Mouse (Mus musculus) thymus, postnatal 4 days (tissue): ENCODE results near the gene Pcsk5.

ENCODE experiments used
- DNase-seq: peaks from one replicate; pipeline ENCODE4 v3.0.0; 2021

Gene Pcsk5

GRCm38 (mm10) chr19:17837471-17837859, at the start of gene Pcsk5:
Gene Pcsk5 (minus strand): TSS chr19:17837632.
- DNase-seq: peak; percentile 23

GRCm38 (mm10) chr19:17875804-17876203, 38.4 kb upstream of the Pcsk5 start:
- DNase-seq: no peak

- no peak for DNase-seq
Measured at GRCm38 (mm10) chr19:17874388-17874787, 37.0 kb upstream of the Pcsk5 start.

- DNase-seq: no peak
Measured at GRCm38 (mm10) chr19:17873755-17874154, 36.3 kb upstream of the Pcsk5 start.

GRCm38 (mm10) chr19:17866317-17866891, 29.0 kb upstream of the Pcsk5 start:
- DNase-seq: no peak

- DNase-seq: no peak
Measured at GRCm38 (mm10) chr19:17860351-17861014, 23.1 kb upstream of the Pcsk5 start.

GRCm38 (mm10) chr19:17856741-17857140, 19.3 kb upstream of the Pcsk5 start:
- no peak for DNase-seq

GRCm38 (mm10) chr19:17848417-17848816, 11.0 kb upstream of the Pcsk5 start:
- no peak for DNase-seq

GRCm38 (mm10) chr19:17845967-17846366, 8.5 kb upstream of the Pcsk5 start:
- no peak for DNase-seq

GRCm38 (mm10) chr19:17841586-17841985, 4.2 kb upstream of the Pcsk5 start:
- DNase-seq: no peak

- DNase-seq: no peak
Measured at GRCm38 (mm10) chr19:17839856-17840255, 2.4 kb upstream of the Pcsk5 start.

- DNase-seq: peak; percentile 12
Measured at GRCm38 (mm10) chr19:17836566-17837470, 614 bp downstream of the Pcsk5 start.

- DNase-seq: no peak
Measured at GRCm38 (mm10) chr19:17835681-17836565, 1.5 kb downstream of the Pcsk5 start.

GRCm38 (mm10) chr19:17834894-17835293, 2.5 kb downstream of the Pcsk5 start:
- DNase-seq: no peak

- DNase-seq: no peak
Measured at GRCm38 (mm10) chr19:17831376-17831775, 6.1 kb downstream of the Pcsk5 start.

GRCm38 (mm10) chr19:17828414-17828813, 9.0 kb downstream of the Pcsk5 start:
- DNase-seq: no peak

- DNase-seq: no peak
Measured at GRCm38 (mm10) chr19:17826694-17827093, 10.7 kb downstream of the Pcsk5 start.

GRCm38 (mm10) chr19:17820046-17820445, 17.4 kb downstream of the Pcsk5 start:
- DNase-seq: no peak

- no peak for DNase-seq
Measured at GRCm38 (mm10) chr19:17819081-17819480, 18.4 kb downstream of the Pcsk5 start.

GRCm38 (mm10) chr19:17815062-17815461, 22.4 kb downstream of the Pcsk5 start:
- DNase-seq: no peak

- no peak for DNase-seq
Measured at GRCm38 (mm10) chr19:17813449-17813990, 23.9 kb downstream of the Pcsk5 start.

- no peak for DNase-seq
Measured at GRCm38 (mm10) chr19:17812661-17813060, 24.8 kb downstream of the Pcsk5 start.
